Mouse (Mus musculus) CH12.LX (cell line): ENCODE measurements around the gene Calm4. TPM values are rescaled to one million over a fixed set of nuclear protein-coding genes. Genes with fewer than 3 reads are reported as not detected.

ENCODE experiments used
- DNase-seq: peaks from one replicate; pipeline ENCODE4 v3.0.0-alpha.2; 2013; ENCODE audit errors: extremely low read depth
- H3K27ac ChIP-seq: 2 replicates; pipeline ENCODE4 v1.5.1; 2012; ENCODE audit warnings: low read depth, mild to moderate bottlenecking, control low read depth, moderate library complexity; ENCODE audit not compliant: insufficient read depth
- H3K27me3 ChIP-seq: replicated peaks from 2 replicates; pipeline ENCODE3; 2012; ENCODE audit warnings: inconsistent platforms
- H3K36me3 ChIP-seq, 2 experiments: replicated peaks in 1 of 2; 2 replicates each; pipeline versions ENCODE3 to v1.6.1; 2012; ENCODE audit warnings: inconsistent platforms in 1 of 2, low read length in 1 of 2, mild to moderate bottlenecking in 1 of 2, mixed read lengths in 1 of 2, moderate library complexity in 1 of 2; ENCODE audit not compliant: control insufficient read depth in 1 of 2, insufficient read depth in 1 of 2
- H3K4me1 ChIP-seq, 2 experiments: 2 replicates each; pipeline ENCODE4 v1.6.1; 2012; ENCODE audit warnings: inconsistent platforms in 1 of 2, moderate library complexity in 1 of 2; ENCODE audit not compliant: insufficient read depth in 2 of 2, control insufficient read depth in 1 of 2
- H3K4me2 ChIP-seq: 2 replicates; pipeline ENCODE4 v1.6.1; 2012; ENCODE audit warnings: low read depth, mild to moderate bottlenecking, control low read depth; ENCODE audit not compliant: poor library complexity, insufficient read depth, severe bottlenecking
- H3K4me3 ChIP-seq, 3 experiments: fragments of 150-350 bp in 1 of 3; sonication (generic) in 1 of 3; replicated peaks in 1 of 3; 2 replicates each; pipeline versions ENCODE3 to v1.5.1; 2011 to 2012; ENCODE audit warnings: low read depth in 2 of 3, low read length in 2 of 3, mild to moderate bottlenecking in 2 of 3, moderate library complexity in 2 of 3, control low read depth in 1 of 3, improper control_type of control experiment in 1 of 3, inconsistent platforms in 1 of 3, mixed read lengths in 1 of 3; ENCODE audit not compliant: poor library complexity in 1 of 3
- H3K79me2 ChIP-seq: replicated peaks from 2 replicates; pipeline ENCODE4 v1.6.1; 2012; ENCODE audit warnings: mild to moderate bottlenecking, moderate library complexity; ENCODE audit not compliant: control insufficient read depth, poor library complexity, insufficient read depth, severe bottlenecking; ENCODE audit errors: extremely low read depth
- H3K9ac ChIP-seq: 2 replicates; pipeline ENCODE4 v1.6.1; 2012; ENCODE audit warnings: low read depth, mild to moderate bottlenecking, control low read depth, moderate library complexity; ENCODE audit not compliant: insufficient read depth
- H3K9me3 ChIP-seq: replicated peaks from 2 replicates; pipeline ENCODE3; 2012; ENCODE audit warnings: low read length, inconsistent platforms, mixed read lengths
- CHD2 ChIP-seq: IDR thresholded peaks from 2 replicates; pipeline ENCODE4 v1.6.1; 2011; ENCODE audit warnings: low read length, improper control_type of control experiment
- EP300 ChIP-seq: IDR thresholded peaks from 2 replicates; pipeline ENCODE4 v1.6.1; 2011; ENCODE audit warnings: low read length, improper control_type of control experiment
- ETS1 ChIP-seq: conservative IDR thresholded peaks from 2 replicates; pipeline ENCODE4 v1.6.1; 2012; ENCODE audit warnings: low read depth, mild to moderate bottlenecking, inconsistent platforms, low read length, improper control_type of control experiment, moderate library complexity
- JUN ChIP-seq: IDR thresholded peaks from 2 replicates; pipeline ENCODE4 v1.6.1; 2011; ENCODE audit warnings: low read depth, mild to moderate bottlenecking, low read length, improper control_type of control experiment, moderate library complexity; ENCODE audit not compliant: insufficient read depth
- MAZ ChIP-seq: IDR thresholded peaks from 2 replicates; pipeline ENCODE4 v1.6.1; 2012; ENCODE audit warnings: low read depth, mild to moderate bottlenecking, inconsistent platforms, low read length, improper control_type of control experiment, moderate library complexity
- NRF1 ChIP-seq: IDR thresholded peaks from 2 replicates; pipeline ENCODE4 v1.6.1; 2014; ENCODE audit warnings: low read depth, mild to moderate bottlenecking, inconsistent platforms, low read length, improper control_type of control experiment, moderate library complexity
- PAX5 ChIP-seq: IDR thresholded peaks from 2 replicates; pipeline ENCODE4 v1.6.1; 2012; ENCODE audit warnings: low read length, inconsistent platforms, mixed read lengths
- SIN3A ChIP-seq: IDR thresholded peaks from 2 replicates; pipeline ENCODE4 v1.6.1; 2012; ENCODE audit warnings: low read length, improper control_type of control experiment, inconsistent platforms
- TCF12 ChIP-seq: IDR thresholded peaks from 2 replicates; pipeline ENCODE4 v1.6.1; 2014; ENCODE audit warnings: low read depth, mild to moderate bottlenecking, inconsistent platforms, low read length, improper control_type of control experiment
- UBTF ChIP-seq: IDR thresholded peaks from 2 replicates; pipeline ENCODE4 v1.6.1; 2012; ENCODE audit warnings: low read depth, mild to moderate bottlenecking, inconsistent platforms, low read length, improper control_type of control experiment, moderate library complexity
- ZMIZ1 ChIP-seq: IDR thresholded peaks from 2 replicates; pipeline ENCODE4 v1.6.1; 2012; ENCODE audit warnings: low read depth, mild to moderate bottlenecking, inconsistent platforms, low read length, improper control_type of control experiment
- dilution Hi-C: fragments of 300-500 bp; cut with MboI; formaldehyde crosslinking; loops from 2 replicates; pipeline ENCODE4 v1.14.3; 2020; ENCODE audit warnings: low sequenced_read_pairs; ENCODE audit not compliant: extremely low pct_unique_long_range_greater_than_20kb, extremely low pct_ligation_motif_present
- in situ Hi-C: fragments of 300-500 bp; cut with MboI; formaldehyde crosslinking; loops from 3 replicates; pipeline ENCODE4 v1.14.3; 2019; ENCODE audit warnings: low sequenced_read_pairs, low pct_ligation_motif_present, low pct_unique_long_range_greater_than_20kb, mixed read lengths
- polyA plus RNA-seq: library from polyadenylated mRNA; unstranded; fragments of >175 nt; gene quantifications from 2 replicates; pipeline ENCODE4 v1.2.1, GENCODE M21; 2012; ENCODE audit warnings: low read depth; ENCODE audit not compliant: insufficient read length
- total RNA-seq, 2 experiments: library from RNA; depleted of rRNA; stranded (reverse); fragments of 300-350 nt in 1 of 2; fragments of >200 nt in 1 of 2; gene quantifications; 2 replicates each; pipeline ENCODE4 v1.2.3; 2012 to 2014

The Calm4 gene
- total and polyA plus RNA-seq, 3 experiments: not detected

- peak; percentile 28 for DNase-seq
Observed at GRCm38 (mm10) chr13:3865648-3866354, 28.2 kb downstream of the Calm4 start.

GRCm38 (mm10) chr13:3866355-3867052, 28.9 kb downstream of the Calm4 start:
- in situ Hi-C loops: no loop called here
- Histone ChIP-seq H3K4me2 (no peak overlapping the region), H3K27me3 (no peaks in the 10 kb centered on the region), H3K9me3 (no peaks in the 10 kb centered on the region), H3K4me3 (no peak overlapping the region), H3K9ac (no peak overlapping the region), H3K79me2 (no peaks in the 10 kb centered on the region), H3K4me1 (peaks cover 0 to 6% of the 10 kb centered on the region in 2 experiments; a peak in 2 of 4 replicates), H3K27ac (no peak overlapping the region)
- dilution Hi-C loops: no loop called here
- DNase-seq: no peak
- TF ChIP-seq MAZ: no peak
- TF ChIP-seq UBTF: no peak
- no peak for TF ChIP-seq ZMIZ1
- TF ChIP-seq, all 38 proteins: peak for 0
- no peaks in the 10 kb centered on the region for H3K36me3 ChIP-seq

More at GRCm38 (mm10) chr13:3865648-3866354, 28.2 kb downstream of the Calm4 start:
- Histone ChIP-seq H3K27me3 (no peaks in the 10 kb centered on the region), H3K36me3 (no peaks in the 10 kb centered on the region), H3K4me3 (no peak overlapping the region), H3K9me3 (no peaks in the 10 kb centered on the region), H3K9ac (no peak overlapping the region), H3K27ac (no peak overlapping the region), H3K4me2 (no peak overlapping the region), H3K79me2 (no peaks in the 10 kb centered on the region), H3K4me1 (peaks cover 0 to 6% of the 10 kb centered on the region in 2 experiments; a peak in 2 of 4 replicates)
- in situ Hi-C loops (no loop called here), dilution Hi-C loops (no loop called here)
- TF ChIP-seq PAX5: no peak
- TF ChIP-seq CHD2: no peak
- no peak for TF ChIP-seq NRF1
- TF ChIP-seq ZMIZ1: no peak
- TF ChIP-seq TCF12: no peak
- TF ChIP-seq EP300: no peak
- TF ChIP-seq ETS1: no peak

DNA sequence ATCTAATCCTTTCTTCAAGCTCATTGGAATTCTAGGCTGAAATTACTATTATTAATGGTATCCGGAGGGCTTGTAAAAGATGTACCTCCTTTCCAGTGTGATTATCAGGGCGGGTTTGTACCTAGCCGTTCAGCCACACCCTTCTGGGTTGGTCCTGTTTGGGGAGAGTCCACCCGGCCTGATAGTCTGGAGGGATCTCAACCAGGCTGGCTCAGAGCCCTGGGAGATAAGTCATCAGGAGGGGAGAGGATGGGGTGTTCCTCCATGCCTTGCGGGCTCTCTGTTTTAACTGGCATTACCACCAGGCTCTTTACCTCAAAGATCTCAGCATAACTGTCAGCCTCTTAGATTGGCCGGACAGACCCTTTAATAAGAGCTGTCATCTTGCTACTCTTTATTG, 29.6 kb downstream of the Calm4 start:
- in situ Hi-C loops: no loop called here
- Histone ChIP-seq H3K27ac (no peak overlapping the region), H3K9ac (no peak overlapping the region)

More for the DNA sequence above, 29.6 kb downstream of the Calm4 start:
- Histone ChIP-seq H3K4me2 (no peak overlapping the region), H3K4me1 (peaks cover 0 to 6% of the 10 kb centered on the region in 2 experiments; a peak in 2 of 4 replicates), H3K4me3 (no peak overlapping the region), H3K9me3 (no peaks in the 10 kb centered on the region), H3K79me2 (no peaks in the 10 kb centered on the region), H3K36me3 (no peaks in the 10 kb centered on the region), H3K27me3 (no peaks in the 10 kb centered on the region)
- dilution Hi-C loops: no loop called here
- DNase-seq: no peak
- TF ChIP-seq SIN3A: no peak
- TF ChIP-seq PAX5: no peak
- no peak for TF ChIP-seq JUN
